Mouse (Mus musculus) embryonic fibroblast, embryonic 13.5 days (primary cell): ENCODE measurements around the gene Bag3. TPM values are rescaled to one million over a fixed set of nuclear protein-coding genes. Genes with fewer than 3 reads are reported as not detected.

ENCODE experiments used
- H3K27ac ChIP-seq: 2 replicates; pipeline ENCODE4 v1.5.1; 2012; ENCODE audit warnings: low read length, control low read depth, inconsistent platforms; ENCODE audit not compliant: insufficient read depth
- H3K4me1 ChIP-seq: 2 replicates; pipeline ENCODE4 v1.6.1; 2011; ENCODE audit warnings: low read length; ENCODE audit not compliant: control insufficient read depth, insufficient read depth
- H3K4me3 ChIP-seq: 2 replicates; pipeline ENCODE4 v1.5.1; 2011; ENCODE audit warnings: mild to moderate bottlenecking, control low read depth, low read length; ENCODE audit not compliant: insufficient read depth
- CTCF ChIP-seq: IDR thresholded peaks from 2 replicates; pipeline ENCODE4 v1.5.1; 2011; ENCODE audit warnings: mild to moderate bottlenecking, control low read depth, low read length, moderate library complexity, borderline replicate concordance; ENCODE audit not compliant: insufficient read depth
- POLR2A ChIP-seq: IDR thresholded peaks from 2 replicates; pipeline ENCODE4 v1.6.1; 2011; ENCODE audit warnings: low read depth, mild to moderate bottlenecking, control low read depth, low read length, moderate library complexity
- polyA plus RNA-seq: library from polyadenylated mRNA; stranded (reverse); fragments of >200 nt; gene quantifications from 2 replicates; pipeline ENCODE4 v1.2.4, GENCODE M21; 2011; ENCODE audit warnings: low read depth; ENCODE audit not compliant: missing spikeins, insufficient read length

Gene Bag3
- polyA plus RNA-seq, 1 experiment = 63.4 TPM

DNA sequence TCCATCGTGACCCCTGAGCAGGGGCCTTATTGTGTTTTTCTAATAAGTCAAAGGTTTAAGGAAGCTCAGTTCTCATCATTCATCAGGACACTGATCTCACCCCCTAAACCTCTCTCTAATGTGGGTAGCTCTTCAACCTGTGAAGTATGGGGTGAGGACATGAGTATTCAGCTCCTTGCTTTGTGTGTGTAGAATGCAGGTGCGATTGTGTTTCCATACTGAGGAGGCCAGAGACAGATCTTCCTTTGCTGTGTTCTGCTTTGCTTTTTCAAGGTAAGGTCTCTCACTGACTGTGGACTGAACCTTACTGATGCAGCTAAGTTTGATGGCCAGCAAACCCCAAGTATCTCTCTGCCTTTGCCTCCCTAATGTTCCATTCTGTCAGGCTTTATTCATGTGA lies 72.9 kb downstream of the Bag3 start:
- TF ChIP-seq POLR2A (no peak), CTCF (no peak)
- H3K27ac ChIP-seq = no peak overlapping the region
- peaks cover 6% of the 10 kb centered on the region; the same call in 1 of the 2 replicates for H3K4me1 ChIP-seq
- no peak overlapping the region for H3K4me3 ChIP-seq

Other genes with a start within 250 kb of the Bag3 start
- 17.9 and 21.1 TPM in 2 replicates for gene BC017158, start 225.4 kb upstream of the Bag3 start, polyA plus RNA-seq
- 15.8 and 26.6 TPM in 2 replicates for gene Rgs10, start 104.9 kb upstream of the Bag3 start, polyA plus RNA-seq
- gene Tial1, start 61.9 kb upstream of the Bag3 start, polyA plus RNA-seq = 111 and 123 TPM in 2 replicates
- 24.4 and 27.1 TPM in 2 replicates for gene Inpp5f, start 87.7 kb downstream of the Bag3 start, polyA plus RNA-seq
- gene Mcmbp, start 216.9 kb downstream of the Bag3 start, polyA plus RNA-seq = 39.8 and 44.0 TPM in 2 replicates
- 58.0 and 64.1 TPM in 2 replicates for gene Sec23ip, start 221.3 kb downstream of the Bag3 start, polyA plus RNA-seq